Mouse (Mus musculus) left cerebral cortex, postnatal 25 days (tissue): Measurements from ENCODE around the gene Ppm1g. TPM values are rescaled to one million over a fixed set of nuclear protein-coding genes. Genes with fewer than 3 reads are reported as not detected.
A peak's percentile ranks its signal among the peaks of the same experiment; 100 is the strongest.
"Not testable (repeated sequence)": the region's sequence is repeated elsewhere in the genome, so short reads cannot be mapped to it uniquely, and the experiment has no call there.

ENCODE experiments used
- DNase-seq, 2 experiments: peaks; one replicate each; pipeline ENCODE4 v3.0.0; 2022; ENCODE audit warnings: low spot score in 2 of 2, mixed read lengths in 1 of 2
- intact Hi-C: fragments of 180-260 bp; cut with DNase I; formaldehyde crosslinking; loops from one replicate; pipeline ENCODE4 v1.15.1; 2025
- total RNA-seq, 2 experiments: library from RNA; stranded (reverse); gene quantifications; 2 replicates each; pipeline ENCODE4 v1.2.3; 2021

Gene Ppm1g
- total RNA-seq, 2 experiments from 2014 or later = 71.3 to 72.1 TPM

- DNase-seq = peak; percentile 23 to 47
- intact Hi-C loops = loop anchor here (1.0 to 5.0 kb wide), 4 partner anchors 19 to 231 kb away; partner anchors contain the start of genes Ift172, Nrbp1 and Zfp512
These were observed 938 bp upstream of the Ppm1g start for GRCm38 (mm10) chr5:31221304-31221945.

- intact Hi-C loops = loop anchor here (2.0 to 5.0 kb wide), 3 partner anchors 71 to 232 kb away; partner anchors contain the start of genes Ift172 and Zfp512
- peak; percentile 55 to 57 for DNase-seq
These were observed 508 bp downstream of the Ppm1g start for GRCm38 (mm10) chr5:31219911-31220447.

GRCm38 (mm10) chr5:31219474-31219873, 1.0 kb downstream of the Ppm1g start:
- intact Hi-C loops = no loop called here

GRCm38 (mm10) chr5:31219070-31219469, 1.4 kb downstream of the Ppm1g start:
- intact Hi-C loops = no loop called here
- no peak for DNase-seq

More at GRCm38 (mm10) chr5:31219474-31219873, 1.0 kb downstream of the Ppm1g start:
- no peak for DNase-seq

- intact Hi-C loops = no loop called here
- no peak for DNase-seq
These were observed 2.2 kb downstream of the Ppm1g start for GRCm38 (mm10) chr5:31218294-31218693.

- DNase-seq, intact Hi-C loops: not testable (repeated sequence)
These were observed 3.9 kb downstream of the Ppm1g start for GRCm38 (mm10) chr5:31216554-31216953.

GRCm38 (mm10) chr5:31204421-31204820, 16.1 kb downstream of the Ppm1g start:
- no peak for DNase-seq
- intact Hi-C loops = no loop called here

GRCm38 (mm10) chr5:31203866-31204265, 16.6 kb downstream of the Ppm1g start:
- intact Hi-C loops = no loop called here

GRCm38 (mm10) chr5:31202933-31203332, 17.6 kb downstream of the Ppm1g start:
- no peak for DNase-seq
- intact Hi-C loops = no loop called here

More at GRCm38 (mm10) chr5:31203866-31204265, 16.6 kb downstream of the Ppm1g start:
- no peak for DNase-seq

- peak; percentile 97 to 100 for DNase-seq
- intact Hi-C loops = loop anchor here (1.0 kb wide), 1 partner anchor 9 kb away; the partner anchor contains the start of genes Eif2b4 and Snx17
These were observed 18.5 kb downstream of the Ppm1g start, which contains the start of gene Zfp513 for GRCm38 (mm10) chr5:31201742-31202590. Gene Zfp513, minus strand, starts transcription at chr5:31202303.

- DNase-seq = no peak
- intact Hi-C loops = loop anchor here (1.0 kb wide), 1 partner anchor 8 kb away; the partner anchor contains the start of genes Eif2b4 and Snx17
These were observed 19.3 kb downstream of the Ppm1g start for GRCm38 (mm10) chr5:31201042-31201741.

- no peak for DNase-seq
- intact Hi-C loops = no loop called here
These were observed 20.1 kb downstream of the Ppm1g start for GRCm38 (mm10) chr5:31200327-31200768.

- intact Hi-C loops = loop anchor here (10.0 kb wide), 1 partner anchor 245 kb away; no protein-coding TSS in a partner anchor
- no peak for DNase-seq
These were observed 20.6 kb downstream of the Ppm1g start for GRCm38 (mm10) chr5:31199893-31200292.

GRCm38 (mm10) chr5:31199321-31199892, 21.1 kb downstream of the Ppm1g start:
- intact Hi-C loops = loop anchor here (10.0 kb wide), 1 partner anchor 245 kb away; no protein-coding TSS in a partner anchor
- no peak for DNase-seq

GRCm38 (mm10) chr5:31198616-31199320, 21.7 kb downstream of the Ppm1g start:
- intact Hi-C loops = loop anchor here (10.0 kb wide), 1 partner anchor 244 kb away; no protein-coding TSS in a partner anchor
- no peak for DNase-seq

- DNase-seq = no peak
- intact Hi-C loops = loop anchor here (10.0 kb wide), 1 partner anchor 243 kb away; no protein-coding TSS in a partner anchor
These were observed 22.3 kb downstream of the Ppm1g start for GRCm38 (mm10) chr5:31198170-31198569.

GRCm38 (mm10) chr5:31197072-31197471, 23.4 kb downstream of the Ppm1g start:
- DNase-seq = no peak
- intact Hi-C loops = loop anchor here (10.0 kb wide), 1 partner anchor 242 kb away; no protein-coding TSS in a partner anchor

GRCm38 (mm10) chr5:31196207-31196606, 24.3 kb downstream of the Ppm1g start:
- intact Hi-C loops = loop anchor here (10.0 kb wide), 1 partner anchor 241 kb away; no protein-coding TSS in a partner anchor
- DNase-seq = no peak
